Mouse (Mus musculus) brain, embryonic 18.5 days (tissue): Measurements from ENCODE around the gene Tenm2.
A peak's percentile ranks its signal among the peaks of the same experiment; 100 is the strongest.

Experiments used
- DNase-seq: peaks from one replicate; pipeline ENCODE4 v3.0.0-alpha.2; 2012; ENCODE audit warnings: low read depth, low spot score

The Tenm2 gene

DNA sequence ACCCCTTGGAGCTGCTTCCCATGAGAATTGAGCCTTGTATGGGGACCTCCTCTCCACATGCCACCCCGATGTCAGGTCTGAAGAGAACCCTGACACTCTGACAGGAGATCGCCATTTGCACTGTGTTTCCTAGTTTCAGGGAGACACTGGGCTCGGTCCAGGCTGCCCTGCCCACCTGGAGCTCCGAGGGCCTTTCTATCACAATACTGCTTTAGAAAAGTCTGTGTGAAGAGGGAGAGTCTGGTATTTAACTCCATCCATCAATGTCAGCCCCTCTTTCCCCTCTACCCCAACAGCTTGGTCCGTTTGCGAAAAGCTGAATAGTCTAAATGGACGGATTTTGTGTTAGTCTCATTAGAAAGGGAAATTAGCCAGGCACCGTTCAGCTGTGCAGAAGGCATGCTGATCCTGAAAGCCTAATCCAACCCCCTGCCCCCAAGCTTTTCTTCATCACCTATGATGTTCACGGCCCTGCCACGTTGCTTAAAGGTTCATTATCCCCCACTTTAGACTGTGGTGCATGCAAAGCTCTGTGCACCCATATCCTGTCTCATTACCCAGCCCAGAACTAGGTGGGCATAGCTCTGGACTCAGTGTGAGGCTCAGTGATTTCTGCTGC, 538.6 kb downstream of the Tenm2 start:
- no peak for DNase-seq

DNA sequence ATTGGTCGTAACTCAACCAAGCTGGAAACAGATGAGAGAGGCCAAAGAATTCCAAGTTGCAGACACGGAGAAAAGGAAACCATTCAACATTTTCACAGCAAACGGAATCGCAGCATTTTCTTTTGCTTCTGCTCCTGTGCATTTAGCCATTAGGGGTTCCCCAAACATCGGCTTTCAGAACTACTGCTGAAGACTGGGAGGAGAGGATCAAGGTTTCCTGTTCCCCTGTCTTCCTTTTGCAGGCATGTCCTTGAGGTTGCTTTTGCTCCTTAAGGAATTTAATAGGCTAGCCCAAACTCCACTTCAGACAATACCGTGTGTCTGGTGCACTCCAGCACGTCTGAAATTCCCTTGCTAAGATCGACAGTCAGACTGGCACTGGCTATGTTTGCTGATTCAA, 541.0 kb downstream of the Tenm2 start:
- DNase-seq = no peak

DNA sequence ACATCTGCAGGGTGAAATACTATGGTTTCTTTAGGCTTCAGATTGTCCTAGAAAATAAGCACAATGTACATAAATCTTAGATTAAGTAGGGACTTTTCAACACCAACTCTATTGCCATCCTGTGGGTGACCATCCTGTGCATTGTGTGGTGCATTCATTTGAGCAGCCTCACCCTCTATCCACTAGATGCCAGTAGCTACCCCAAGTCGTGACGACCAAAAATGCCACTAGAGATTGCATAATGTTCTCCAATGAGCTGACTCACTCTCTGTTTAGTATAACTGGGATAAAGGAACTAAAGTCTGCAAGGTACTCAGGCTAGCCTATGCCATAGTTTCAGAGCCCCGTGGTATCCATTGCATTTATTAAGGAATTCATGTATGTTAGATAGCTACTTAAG, 543.1 kb downstream of the Tenm2 start:
- no peak for DNase-seq

DNA sequence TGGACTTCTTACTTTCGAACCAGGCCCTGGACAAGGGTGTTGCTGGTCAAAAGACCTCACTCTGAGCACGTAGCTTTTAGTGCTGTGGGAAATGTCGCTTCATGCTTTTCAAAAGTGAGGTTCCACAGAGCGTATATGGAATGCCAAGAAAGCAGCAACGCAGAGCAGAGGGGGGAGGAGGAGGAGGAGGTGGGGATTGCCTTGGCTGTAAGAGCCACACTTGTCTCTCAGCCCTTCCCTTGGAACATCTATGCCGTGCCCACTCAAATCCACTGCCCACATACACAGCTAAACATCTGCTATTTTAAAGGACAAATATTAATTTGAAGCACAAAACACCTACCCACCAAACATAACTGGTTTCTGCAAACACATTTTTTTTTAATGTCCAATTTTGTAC, 544.9 kb downstream of the Tenm2 start:
- DNase-seq = no peak

DNA sequence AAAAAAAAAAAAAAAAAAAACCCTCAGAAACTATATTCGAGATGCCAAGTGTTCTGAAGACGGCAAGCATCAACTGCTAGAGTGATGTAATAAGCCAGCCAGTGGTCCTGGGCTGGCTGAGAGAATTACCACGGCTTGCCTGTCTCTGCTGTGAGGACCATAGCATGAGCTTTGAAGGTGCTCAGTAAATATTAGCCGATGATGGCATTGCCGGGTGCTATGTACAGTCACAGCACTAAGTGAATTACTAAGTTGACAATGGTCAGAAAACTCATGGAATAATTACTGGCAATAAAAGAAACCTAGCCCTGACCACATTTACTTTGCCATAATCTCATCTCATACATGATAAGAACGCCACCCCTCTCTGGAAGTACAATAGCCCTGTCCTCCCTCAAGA, 549.5 kb downstream of the Tenm2 start:
- DNase-seq = no peak

DNA sequence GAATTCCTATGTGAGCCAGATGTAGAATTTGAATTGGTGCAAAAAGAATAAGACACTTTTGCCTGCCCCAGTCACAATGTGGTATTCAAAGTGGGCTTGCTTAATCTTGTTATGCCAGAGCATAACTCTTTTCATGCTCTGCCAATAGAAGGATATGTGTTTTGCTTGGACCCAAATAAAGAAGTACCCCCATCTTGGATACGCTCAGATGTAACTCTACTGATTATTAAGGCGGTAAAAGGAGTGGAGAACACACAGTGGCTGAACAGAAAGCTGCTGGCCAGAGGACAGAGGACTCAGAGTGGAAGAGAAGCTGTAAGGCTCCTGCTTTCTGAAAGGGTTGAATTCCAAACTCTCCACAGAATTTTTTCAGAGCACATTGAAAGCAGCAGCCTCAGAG, 556.4 kb downstream of the Tenm2 start:
- no peak for DNase-seq

DNA sequence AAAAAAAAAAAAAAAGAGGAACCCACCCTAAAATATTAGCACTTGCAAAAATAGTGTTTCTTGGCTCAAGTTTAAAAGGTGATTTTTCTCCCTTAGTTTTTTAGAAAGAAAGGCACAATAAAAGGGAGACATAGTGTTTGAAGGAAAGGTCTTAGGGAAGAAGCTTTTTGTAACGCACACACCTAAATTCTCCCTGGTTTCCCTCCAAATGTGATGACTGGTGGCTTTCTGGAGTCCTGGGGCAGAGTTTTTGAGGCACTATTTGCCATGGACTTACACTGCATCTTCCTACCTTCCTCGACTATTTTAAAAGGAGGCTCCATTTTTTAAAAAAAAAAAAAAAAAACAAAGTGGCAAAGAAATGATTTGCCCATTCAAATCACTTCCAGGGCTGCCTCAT, 557.2 kb downstream of the Tenm2 start:
- no peak for DNase-seq

DNA sequence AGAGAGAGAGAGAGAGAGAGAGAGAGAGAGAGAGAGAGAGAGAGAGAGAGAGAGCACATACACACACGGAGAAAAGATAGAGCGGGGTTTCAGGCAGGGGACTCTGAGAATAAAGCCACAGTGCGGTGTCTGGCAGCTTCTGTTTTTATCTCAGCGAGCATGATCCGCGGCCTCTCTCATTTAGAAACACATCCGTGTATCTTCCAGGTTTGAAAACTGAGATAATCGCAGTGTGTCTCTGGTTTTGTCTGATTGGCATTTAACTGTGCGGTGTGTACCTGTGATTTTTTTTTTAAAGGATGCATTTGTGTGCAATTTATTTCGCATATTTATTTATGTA, 557.7 kb downstream of the Tenm2 start:
- no peak for DNase-seq

DNA sequence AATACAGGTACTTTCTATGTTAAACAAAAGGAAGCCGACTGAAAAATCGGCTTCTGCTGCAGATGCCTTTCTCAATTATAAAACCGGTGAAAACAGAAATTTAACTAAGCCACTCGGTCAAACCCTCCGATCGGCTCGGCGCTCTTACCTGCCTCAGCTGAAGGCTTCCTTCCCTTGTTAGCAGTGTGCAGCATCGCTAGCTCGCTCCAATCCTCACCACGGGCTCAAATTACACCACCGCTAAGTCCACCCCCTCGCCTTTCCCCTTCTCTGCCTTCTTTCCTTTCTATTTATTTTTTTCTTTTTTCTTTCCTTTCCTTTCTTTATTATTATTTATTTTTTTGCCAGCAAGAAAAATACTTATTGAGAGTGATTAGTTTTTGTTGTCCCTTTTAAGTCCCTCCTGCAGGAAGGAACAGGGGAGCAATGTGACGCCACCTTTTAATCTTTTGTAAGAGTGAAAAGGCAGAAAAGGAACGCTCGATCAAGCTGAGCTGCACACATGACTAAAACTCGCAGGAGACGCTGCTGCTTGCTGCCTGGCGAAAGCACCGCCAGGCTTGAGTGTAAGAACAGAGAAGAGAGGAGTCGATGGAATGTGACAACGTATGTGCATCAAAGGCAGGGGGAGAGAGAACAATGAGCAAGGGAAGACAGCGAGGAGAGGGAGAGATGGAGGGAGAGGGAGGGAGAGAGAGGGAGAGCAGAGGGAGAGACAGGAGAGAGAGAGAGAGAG, 558.3 kb downstream of the Tenm2 start:
- DNase-seq = peak; percentile 76

DNA sequence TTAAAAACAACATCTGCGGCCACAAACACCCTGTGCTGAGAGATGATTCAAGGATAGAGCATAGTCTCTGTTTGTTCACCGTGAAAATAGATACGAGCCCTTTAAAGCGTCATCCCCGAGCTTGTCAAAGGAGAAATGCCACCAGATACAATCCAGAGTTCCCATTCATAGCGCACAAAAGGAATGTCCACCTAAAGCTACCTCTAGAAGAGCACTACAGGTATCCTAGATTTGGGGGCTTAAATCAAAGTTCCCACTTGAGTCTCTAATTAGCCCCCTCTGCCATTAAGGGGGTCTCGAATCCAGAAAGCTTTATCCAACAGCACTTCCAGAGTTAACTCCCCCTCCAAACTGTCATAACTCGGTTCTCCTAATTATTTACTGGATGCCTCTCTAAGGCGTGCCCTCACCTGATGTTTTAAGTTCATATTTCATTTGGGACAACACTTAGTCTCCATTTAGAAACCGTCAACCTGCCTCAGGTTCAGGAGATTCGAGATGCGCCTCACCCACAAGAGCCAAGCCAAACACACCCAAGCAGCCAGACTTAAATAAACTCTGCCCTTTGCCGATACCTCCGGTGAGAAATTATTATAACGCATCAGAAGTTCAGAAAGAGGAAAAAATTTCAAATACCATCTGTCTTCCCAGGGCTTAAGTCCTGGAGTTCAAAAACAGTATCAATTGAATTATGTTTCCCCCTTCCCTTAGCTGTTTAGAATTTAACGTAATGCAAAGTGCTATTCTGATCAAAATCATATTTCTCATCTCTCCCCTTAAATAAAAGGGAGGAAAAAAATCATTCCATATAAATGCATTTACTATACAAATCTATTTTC, 559.1 kb downstream of the Tenm2 start:
- DNase-seq = no peak

DNA sequence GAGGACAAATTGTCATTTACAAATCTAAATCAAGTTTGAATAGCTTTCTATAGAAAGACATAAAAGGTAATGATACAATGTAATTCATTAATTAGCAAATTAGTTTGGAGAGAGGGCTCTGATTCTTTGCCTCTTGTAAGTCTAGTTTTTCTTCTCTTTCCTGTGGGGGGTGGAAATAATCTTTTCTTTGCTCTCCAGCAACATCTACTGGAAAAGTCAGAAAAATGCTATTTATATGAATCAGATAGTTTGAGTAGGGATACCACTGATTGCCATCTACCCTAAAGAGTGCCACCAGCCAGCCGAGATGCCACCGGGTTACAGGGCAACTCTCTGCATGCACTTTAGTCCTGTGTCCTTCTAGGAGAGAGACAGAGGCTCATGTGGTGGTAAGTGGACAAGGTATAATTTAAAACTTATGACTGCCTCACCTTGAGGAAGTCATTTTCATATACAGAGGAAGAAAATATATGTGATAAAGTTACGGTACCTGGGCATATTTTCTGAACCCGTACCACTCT, 560.8 kb downstream of the Tenm2 start:
- no peak for DNase-seq

DNA sequence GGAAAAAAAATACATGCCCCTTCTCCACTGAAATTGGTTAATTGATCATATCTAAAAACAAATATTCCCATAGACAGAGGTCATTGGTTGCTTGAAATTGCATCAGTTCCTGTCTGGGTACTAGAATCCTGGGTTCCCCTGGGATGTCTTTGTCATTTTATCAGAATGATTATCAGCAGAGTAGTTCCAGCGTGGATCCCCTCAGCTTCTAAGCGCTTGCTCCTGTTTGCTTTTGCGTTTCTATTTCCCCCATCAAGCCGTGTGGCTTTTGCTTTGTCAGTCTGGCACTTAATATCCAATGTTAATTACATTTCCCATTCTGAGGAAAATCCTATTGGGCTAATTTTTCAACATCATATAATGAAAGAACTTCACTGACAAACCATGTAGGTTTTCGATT, 561.6 kb downstream of the Tenm2 start:
- DNase-seq = no peak

DNA sequence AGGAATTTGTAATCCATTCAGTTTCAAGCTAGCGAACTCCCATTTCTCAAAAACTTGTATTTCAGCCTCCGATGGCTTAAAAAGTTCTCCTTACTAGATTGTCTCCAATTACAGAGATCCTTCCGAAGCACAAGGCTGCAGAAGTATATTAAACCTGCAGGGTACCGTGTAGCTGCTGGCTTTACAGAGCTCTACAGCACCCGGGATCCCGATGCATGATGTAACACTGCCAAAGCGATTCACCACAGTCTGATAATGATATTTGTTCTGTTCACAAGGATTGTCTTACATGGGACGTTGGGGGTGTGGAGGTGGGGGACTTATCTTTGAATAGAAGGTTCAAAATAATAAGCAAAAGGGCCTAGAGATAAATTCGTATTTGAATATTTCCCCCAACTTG, 564.6 kb downstream of the Tenm2 start:
- no peak for DNase-seq

DNA sequence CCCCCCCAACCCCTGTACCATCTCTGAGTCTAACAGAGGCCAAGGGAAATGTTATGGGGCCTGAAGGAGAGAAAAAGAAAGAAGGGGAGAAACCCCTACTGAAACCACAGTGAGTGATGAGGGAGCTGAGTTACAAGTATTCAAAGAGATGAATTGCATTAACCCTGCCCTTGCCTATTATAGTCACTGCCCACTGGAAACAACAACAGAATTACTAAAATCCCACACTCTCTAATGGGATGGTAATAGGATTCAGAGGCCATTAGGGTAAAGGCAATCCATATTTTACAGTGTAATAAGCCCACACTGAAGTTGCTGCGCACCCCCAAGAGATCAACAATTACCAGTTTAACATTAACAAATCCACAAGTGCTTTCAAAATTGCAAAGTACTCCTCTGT, 571.7 kb downstream of the Tenm2 start:
- no peak for DNase-seq

DNA sequence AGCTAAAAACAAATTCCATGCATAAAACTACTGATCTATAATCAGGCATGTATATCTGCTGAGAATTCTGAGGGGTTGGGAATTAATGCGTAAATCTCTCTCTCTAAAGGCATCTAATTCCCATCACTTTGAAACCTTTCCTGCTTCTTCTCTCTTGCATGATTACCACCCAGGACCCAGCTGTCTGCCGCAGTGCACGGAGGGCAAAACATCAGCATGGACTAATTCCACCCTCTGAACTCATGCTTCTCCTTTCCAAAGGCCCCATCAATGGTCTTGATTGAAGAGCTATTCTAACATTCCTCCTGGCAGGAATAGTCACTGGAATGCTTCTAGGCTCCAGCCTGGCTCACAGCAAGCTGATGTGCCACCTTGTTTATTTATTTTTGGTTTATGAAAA, 572.2 kb downstream of the Tenm2 start:
- DNase-seq = no peak

DNA sequence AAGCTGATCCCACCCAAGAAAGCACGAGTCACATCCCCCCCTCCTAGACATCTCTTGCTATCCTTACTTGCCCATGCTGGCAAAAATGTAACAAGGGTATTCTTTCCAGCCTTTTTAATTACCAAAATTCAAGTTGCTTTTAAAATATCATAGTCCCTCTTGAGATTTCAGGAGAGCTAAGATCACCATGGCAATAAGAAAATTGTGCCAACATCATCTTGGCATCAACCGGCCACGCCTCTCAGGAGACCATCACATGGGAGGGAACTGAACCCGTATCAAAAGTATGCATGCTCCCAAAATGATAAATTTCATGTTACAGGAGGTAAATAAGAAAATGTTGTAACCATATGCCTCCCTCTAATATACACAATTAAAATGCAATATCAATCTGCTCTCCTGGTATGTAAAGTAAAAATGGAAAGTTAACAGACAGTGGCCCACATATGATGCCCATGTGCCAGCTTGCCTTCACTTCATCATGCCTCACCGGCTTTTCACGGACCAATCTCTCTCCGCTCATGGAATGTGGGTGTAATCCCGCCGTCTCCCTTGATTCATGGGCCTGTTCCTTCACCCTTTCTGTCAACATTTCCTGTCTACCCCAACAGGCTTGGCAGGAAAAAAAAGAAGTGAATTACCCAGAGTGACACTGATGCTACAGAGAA, 582.0 kb downstream of the Tenm2 start:
- DNase-seq = no peak

DNA sequence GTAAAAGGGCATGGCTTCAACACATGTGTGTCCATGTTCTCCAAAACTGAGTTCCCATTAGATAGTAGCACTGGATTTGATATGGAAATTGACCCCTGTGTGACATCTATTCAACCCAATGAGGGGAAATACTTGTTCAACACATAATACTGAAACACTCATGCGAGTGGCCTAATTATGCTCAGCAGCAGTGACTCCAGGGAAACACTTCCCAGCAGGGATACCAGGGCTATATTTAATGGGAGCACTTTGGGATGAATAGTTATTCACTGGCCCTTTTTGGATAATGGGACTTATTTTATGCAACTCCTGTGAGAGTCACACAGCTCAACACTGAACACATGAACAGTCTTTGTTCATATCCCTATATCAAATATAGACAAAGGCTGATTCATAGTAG, 588.6 kb downstream of the Tenm2 start:
- no peak for DNase-seq

DNA sequence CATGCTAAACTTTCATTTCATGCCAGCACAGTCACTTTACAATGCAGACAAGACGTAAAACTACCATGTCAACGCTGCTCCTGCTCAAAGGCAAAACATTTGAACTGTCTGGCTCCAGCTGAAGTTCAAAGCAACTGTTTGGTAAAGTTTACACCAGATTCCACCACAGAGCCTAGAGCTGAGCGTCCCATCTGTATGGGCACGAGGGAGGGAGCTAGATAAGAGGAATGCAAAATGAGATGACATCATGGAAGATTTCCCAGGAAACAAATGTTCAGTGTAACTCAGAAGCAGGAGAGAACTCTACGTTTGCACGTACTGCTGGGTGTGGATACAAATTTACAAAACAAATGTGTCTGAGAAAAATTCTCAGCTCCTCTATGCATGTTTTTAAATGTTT, 600.7 kb downstream of the Tenm2 start:
- no peak for DNase-seq

DNA sequence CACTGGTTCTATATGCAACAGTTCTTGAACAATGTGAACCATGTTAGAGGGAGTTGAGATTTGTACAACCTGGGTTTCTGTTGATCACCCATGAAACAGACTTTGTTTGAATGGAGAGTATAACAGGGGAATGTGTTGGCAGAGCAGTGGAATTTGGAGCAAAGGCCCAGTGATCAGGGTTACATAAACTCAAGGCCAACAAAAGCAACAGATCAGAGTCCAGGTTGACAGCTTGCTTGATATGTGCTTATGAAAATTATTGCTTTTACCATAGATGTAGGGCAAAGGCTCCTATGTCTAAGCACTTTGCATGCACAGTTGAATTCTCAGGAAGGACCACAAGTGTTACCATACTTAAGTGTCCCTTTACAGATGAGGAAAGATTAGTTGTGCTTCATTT, 603.6 kb downstream of the Tenm2 start:
- no peak for DNase-seq

DNA sequence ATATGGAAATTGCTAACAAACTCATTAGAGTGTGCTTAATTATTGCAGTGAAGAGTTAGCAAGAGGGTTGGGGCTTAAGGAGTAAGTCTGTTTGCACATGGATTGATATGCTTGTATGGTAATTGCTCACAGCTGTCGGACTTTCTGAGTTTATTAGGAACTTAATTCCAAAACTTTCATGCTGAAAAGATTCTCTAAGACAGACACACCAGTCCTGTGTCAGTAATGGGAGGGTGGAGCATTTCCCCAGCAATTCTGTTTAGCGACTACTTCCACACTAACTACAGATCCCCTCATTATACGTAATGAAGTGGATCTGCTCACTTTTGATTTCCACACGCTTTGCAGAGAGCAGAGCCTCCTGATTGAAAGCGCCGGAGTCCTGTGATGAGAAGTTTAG, 622.0 kb downstream of the Tenm2 start:
- no peak for DNase-seq

DNA sequence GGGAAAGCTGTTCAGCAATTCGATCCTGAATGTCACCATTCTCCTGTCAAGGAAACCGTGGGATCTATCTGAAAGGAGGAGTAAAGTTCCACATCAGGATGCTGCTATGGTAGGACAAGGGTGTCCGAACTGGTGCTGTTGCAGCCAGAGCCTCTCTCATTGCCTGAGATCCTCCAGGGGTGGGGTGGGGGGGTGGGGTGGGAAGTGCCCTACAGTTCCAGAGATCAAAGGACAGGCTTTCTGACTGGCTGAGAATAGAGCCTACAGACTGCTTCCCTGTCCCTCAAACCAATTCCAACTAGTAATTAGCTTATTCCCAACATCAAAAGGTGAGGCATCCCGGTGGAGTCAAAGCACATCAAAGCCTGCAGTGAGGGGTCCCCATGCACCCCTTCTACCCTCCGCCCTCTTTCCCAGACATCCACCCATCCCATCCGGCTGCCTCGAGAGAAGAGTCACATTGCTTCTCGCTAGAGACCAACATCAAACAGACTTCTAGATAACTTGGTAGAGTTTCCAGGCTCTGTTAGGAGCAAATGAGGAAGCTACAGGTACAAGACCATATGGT, 630.9 kb downstream of the Tenm2 start:
- no peak for DNase-seq

DNA sequence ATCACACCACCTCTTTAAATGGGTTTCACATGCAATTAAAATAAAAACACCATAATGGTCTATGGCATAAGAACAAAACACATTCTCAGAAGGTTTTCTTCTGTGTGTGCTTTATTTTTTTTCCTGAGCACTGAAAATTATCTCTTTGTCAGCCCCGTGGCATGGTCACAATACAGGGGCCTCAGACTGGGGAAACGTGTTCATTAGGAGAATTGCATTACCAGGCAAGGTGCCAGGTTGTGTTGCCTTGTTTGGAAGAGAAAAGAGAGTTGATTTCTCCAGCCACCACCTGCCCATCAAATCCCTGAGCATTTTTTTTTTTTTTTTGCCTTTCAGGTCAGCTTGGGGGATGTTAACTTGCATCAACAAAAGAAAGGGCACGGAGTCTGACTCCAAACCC, 631.5 kb downstream of the Tenm2 start:
- no peak for DNase-seq
